Mouse (Mus musculus) adipocyte (in vitro differentiated cells): ENCODE results near the gene Tdrd1.

ENCODE experiments used
- DNase-seq: peaks from one replicate; pipeline ENCODE4 v3.0.0-alpha.2; 2016; ENCODE audit warnings: low spot score

Tdrd1 gene

GRCm38 (mm10) chr19:56829267-56829666 is 3.3 kb downstream of the Tdrd1 start:
- DNase-seq, result no peak

GRCm38 (mm10) chr19:56830163-56830562 is 4.2 kb downstream of the Tdrd1 start:
- no peak for DNase-seq

- no peak for DNase-seq
These were observed 9.3 kb downstream of the Tdrd1 start for GRCm38 (mm10) chr19:56835340-56835739.

- DNase-seq, result no peak
These were observed 13.1 kb downstream of the Tdrd1 start for GRCm38 (mm10) chr19:56838942-56839706.

- no peak for DNase-seq
These were observed 17.0 kb downstream of the Tdrd1 start for GRCm38 (mm10) chr19:56842974-56843373.

GRCm38 (mm10) chr19:56852590-56852989 is 26.6 kb downstream of the Tdrd1 start:
- DNase-seq, result no peak

GRCm38 (mm10) chr19:56856455-56856854 is 30.4 kb downstream of the Tdrd1 start:
- DNase-seq, result no peak

GRCm38 (mm10) chr19:56867701-56868100 is 41.7 kb downstream of the Tdrd1 start:
- DNase-seq, result no peak

GRCm38 (mm10) chr19:56873816-56874600 is 48.0 kb downstream of the Tdrd1 start, which contains the start of gene Vwa2:
Gene Vwa2 (plus strand): TSS chr19:56874249.
- DNase-seq, result no peak

- no peak for DNase-seq
These were observed 48.7 kb downstream of the Tdrd1 start for GRCm38 (mm10) chr19:56874601-56875315.

- DNase-seq, result no peak
These were observed 51.4 kb downstream of the Tdrd1 start for GRCm38 (mm10) chr19:56877364-56877763.

GRCm38 (mm10) chr19:56887879-56888278 is 61.9 kb downstream of the Tdrd1 start:
- no peak for DNase-seq

- no peak for DNase-seq
These were observed 62.6 kb downstream of the Tdrd1 start for GRCm38 (mm10) chr19:56888654-56889053.

GRCm38 (mm10) chr19:56891438-56891837 is 65.4 kb downstream of the Tdrd1 start:
- DNase-seq, result no peak

GRCm38 (mm10) chr19:56892586-56892985 is 66.6 kb downstream of the Tdrd1 start:
- DNase-seq, result no peak

GRCm38 (mm10) chr19:56893326-56893725 is 67.3 kb downstream of the Tdrd1 start:
- DNase-seq, result no peak

- DNase-seq, result no peak
These were observed 71.6 kb downstream of the Tdrd1 start for GRCm38 (mm10) chr19:56897654-56898053.

- DNase-seq, result no peak
These were observed 78.1 kb downstream of the Tdrd1 start for GRCm38 (mm10) chr19:56904095-56904494.

GRCm38 (mm10) chr19:56905395-56905794 is 79.4 kb downstream of the Tdrd1 start:
- DNase-seq, result no peak

- DNase-seq, result no peak
These were observed 81.8 kb downstream of the Tdrd1 start for GRCm38 (mm10) chr19:56907850-56908249.

GRCm38 (mm10) chr19:56908472-56909270 is 82.7 kb downstream of the Tdrd1 start:
- peak; percentile 76 for DNase-seq

GRCm38 (mm10) chr19:56910561-56910960 is 84.6 kb downstream of the Tdrd1 start:
- DNase-seq, result no peak
